Mouse (Mus musculus) B cell, adult 67 days (primary cell): ENCODE data around the gene Sf3b2. TPM values are rescaled to one million over a fixed set of nuclear protein-coding genes. Genes with fewer than 3 reads are reported as not detected.

ENCODE experiments used
- total RNA-seq, 2 experiments: library from RNA; stranded (reverse); gene quantifications; 4 replicates each; pipeline ENCODE4 v1.2.4; 2023

Sf3b2 gene
- total RNA-seq = 100 to 1,000 TPM; 309 to 311 TPM

DNA sequence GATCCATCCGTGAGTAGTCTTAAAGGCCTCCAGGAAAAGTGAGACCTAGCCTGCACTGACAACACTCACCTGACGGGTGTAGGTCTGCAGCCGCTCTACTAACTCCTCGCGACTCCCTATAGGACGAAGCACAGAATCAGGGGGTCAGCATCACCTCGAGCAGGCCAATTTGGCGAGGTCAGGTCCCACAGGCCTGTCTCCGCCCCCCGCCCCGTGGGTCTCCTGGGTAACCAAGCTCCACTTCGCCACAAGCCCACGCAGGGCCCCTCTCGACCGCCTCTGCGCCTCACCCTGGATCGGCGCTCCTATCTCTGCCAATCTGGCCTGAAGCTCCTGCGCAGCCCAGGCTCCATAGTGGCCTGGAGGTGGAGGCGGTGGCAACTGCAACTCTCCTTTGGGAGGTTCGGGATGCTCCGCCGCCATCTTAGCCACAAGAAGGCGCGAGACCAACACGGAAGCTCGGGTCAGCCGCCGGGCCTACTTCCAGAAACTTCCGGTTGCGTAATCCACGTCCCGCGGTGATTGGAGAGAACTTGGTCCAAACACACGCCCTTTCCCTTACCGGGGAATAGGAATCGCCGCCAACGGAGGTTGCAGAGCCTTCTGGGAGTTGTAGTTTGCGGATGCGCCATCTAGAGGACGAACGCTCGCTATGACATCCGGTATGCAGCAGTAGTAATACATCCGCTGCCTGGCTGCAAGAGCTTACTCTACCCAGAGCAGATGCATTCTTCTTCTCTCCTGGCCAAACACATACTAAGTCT, at the start of gene Sf3b2:
TSS of gene Sf3b2 (minus strand) at position 484 of the 764 bp plus-strand sequence.

DNA sequence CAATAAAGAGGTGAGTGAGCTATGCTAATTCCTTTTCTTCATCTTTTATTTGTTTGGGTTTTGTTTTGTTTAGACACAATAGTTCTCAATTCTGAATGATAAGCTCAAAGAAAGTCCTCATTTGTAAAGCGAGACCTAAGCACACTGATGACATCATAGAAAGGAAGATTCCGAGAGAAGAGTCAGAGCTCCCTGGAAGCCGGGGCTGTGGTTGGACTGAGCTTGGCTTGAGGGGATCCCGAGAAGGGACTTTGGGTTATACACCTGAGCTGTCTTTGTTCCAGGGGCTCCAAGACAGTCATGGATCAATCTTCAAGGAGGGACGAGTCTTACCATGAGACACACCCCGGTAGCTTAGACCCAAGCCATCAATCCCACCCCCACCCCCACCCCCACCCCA, 40.2 kb upstream of the Sf3b2 start, which contains the start of gene Catsper1:
TSS of gene Catsper1 (plus strand) at position 301 of the 400 bp plus-strand sequence.

DNA sequence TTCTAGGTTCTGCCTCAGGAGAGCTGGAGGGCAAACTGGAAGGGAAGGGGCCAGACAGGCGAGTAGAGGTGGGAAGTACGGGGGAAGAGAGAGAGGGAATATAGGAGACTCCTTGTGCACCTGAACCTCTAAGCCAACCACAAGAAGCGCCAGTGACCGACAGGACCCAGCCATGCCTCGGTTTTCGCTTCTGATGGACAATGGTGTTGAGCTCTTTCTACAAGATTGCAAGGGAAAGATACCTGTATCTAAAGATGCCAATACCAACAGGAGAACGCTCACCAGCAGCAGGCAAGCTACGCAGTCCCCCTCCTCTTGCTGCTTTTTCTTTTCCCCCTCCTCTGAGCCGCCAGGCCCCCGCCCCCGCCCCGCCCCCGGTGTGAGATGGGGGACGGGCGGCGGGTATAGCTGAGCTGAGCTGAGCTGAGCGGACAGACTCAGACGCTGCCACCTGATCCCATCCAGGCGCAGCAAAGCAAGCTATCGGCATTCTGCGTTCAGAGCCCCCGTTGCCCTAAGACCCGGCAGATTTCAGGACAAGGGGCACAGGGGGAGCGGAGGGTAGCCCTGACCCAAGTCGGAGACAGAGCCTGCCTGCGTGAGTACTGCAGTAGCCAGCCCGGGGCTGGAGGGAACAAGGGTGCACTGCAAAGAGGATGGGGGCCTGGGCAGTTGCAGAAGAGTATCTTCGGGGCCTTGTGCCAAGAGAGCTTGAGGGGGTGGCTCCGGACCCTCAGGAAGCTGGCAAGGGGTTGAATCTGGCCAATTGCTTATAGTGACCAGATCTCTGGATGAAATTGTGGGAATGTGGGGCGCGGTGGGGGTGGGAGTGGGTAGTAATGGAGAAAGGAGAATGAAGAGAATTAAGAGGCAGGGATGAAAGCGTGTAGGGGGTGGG, 2.9 kb upstream of the Sf3b2 start, which contains the start of gene Gal3st3:
TSS of gene Gal3st3 (plus strand) at position 429 of the 898 bp plus-strand sequence.

DNA sequence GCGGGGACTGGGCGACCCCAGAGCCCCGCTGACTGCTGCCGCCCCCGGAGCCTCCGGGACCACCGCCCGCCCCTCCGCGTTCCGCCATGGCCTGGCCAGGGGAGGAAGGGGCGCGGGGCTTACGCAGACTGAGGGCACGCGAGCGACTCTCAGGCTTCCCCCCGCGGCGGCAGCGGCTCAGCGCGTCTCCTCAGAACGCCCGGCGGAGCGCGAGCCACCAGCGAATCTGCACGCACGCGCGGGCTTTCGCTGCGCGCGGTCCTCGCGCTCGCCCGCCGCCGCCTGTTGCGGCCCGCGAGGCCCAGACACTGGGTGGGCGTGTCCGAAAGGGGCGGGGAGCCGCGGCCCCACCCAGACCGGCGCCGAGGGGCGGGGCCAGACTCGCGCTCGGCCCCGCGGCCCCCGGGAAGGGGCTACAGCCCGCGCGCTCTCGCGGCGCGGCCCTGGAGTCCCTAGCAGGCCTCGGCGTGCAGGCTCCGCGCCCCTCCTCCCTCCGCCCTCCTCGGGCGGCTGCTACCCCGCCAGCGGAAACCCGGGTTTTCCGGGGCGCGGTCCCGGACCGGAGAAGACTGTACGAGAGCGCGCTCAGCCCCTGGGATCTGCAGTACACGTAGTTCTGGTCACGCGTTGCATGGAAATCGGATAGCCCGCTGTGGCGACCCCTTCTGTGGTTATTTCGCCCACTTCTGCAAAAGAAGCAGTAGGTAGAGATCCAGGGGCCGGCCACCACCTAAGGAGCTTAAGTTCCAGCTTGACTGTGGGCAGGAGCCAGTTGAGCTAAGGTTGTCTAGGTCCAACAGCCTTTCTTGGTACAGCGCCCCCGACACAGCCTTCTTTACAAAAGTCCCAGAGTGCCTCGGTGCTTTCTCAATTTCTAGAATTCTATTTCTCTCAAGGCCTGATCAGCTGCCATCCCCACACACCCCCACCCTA, 22.2 kb downstream of the Sf3b2 start, which contains the start of gene Pacs1:
TSS of gene Pacs1 (minus strand) at position 319 of the 933 bp plus-strand sequence.

Other genes starting within 250 kb of the Sf3b2 start
- gene Rin1, start 245.0 kb downstream of the Sf3b2 start, total RNA-seq = 1 to 10 TPM; 2.5 to 5.3 TPM
- gene Cd248, start 227.4 kb downstream of the Sf3b2 start, total RNA-seq = not detected
- not detected for gene Tmem151a, start 209.9 kb downstream of the Sf3b2 start, total RNA-seq
- 10 to 100 TPM; 29.3 to 49.9 TPM for gene Yif1a, start 206.9 kb downstream of the Sf3b2 start, total RNA-seq
- 1 to 10 TPM; 1.2 to 2.2 TPM for gene Cnih2, start 196.9 kb downstream of the Sf3b2 start, total RNA-seq
- gene Rab1b, start 188.4 kb downstream of the Sf3b2 start, total RNA-seq = 100 to 1,000 TPM; 102 to 110 TPM
- 10 to 100 TPM; 42.3 to 50.5 TPM for gene Klc2, start 176.9 kb downstream of the Sf3b2 start, total RNA-seq
- gene Pacs1, start 22.3 kb downstream of the Sf3b2 start, total RNA-seq = 10 to 100 TPM; 81.2 to 92.8 TPM
- not detected for gene Gal3st3, start 2.9 kb upstream of the Sf3b2 start, total RNA-seq
- not detected for gene Catsper1, start 40.3 kb upstream of the Sf3b2 start, total RNA-seq
- not detected for gene Cst6, start 54.1 kb upstream of the Sf3b2 start, total RNA-seq
- gene Eif1ad, start 71.3 kb upstream of the Sf3b2 start, total RNA-seq = 10 to 100 TPM; 39.6 to 43.4 TPM
- 10 to 100 TPM; 93.0 to 94.1 TPM for gene Banf1, start 71.7 kb upstream of the Sf3b2 start, total RNA-seq
- 100 to 1,000 TPM; 177 to 198 TPM for gene Sart1, start 93.2 kb upstream of the Sf3b2 start, total RNA-seq
- gene Tsga10ip, start 107.1 kb upstream of the Sf3b2 start, total RNA-seq = not detected
- 100 to 1,000 TPM; 174 to 177 TPM for gene Drap1, start 129.5 kb upstream of the Sf3b2 start, total RNA-seq
- gene AI837181, start 129.7 kb upstream of the Sf3b2 start, total RNA-seq = 10 to 100 TPM; 59.5 to 60.9 TPM
- gene Fosl1, start 152.1 kb upstream of the Sf3b2 start, total RNA-seq = 1 to 10 TPM in 1 of 2 experiments, not detected in 1; 1.3 TPM
- gene Ccdc85b, start 162.4 kb upstream of the Sf3b2 start, total RNA-seq = 1 to 10 TPM; 3.1 to 3.6 TPM
- 100 to 1,000 TPM; 115 to 174 TPM for gene Fibp, start 165.2 kb upstream of the Sf3b2 start, total RNA-seq
- gene Ctsw, start 173.1 kb upstream of the Sf3b2 start, total RNA-seq = 1 to 10 TPM; 2.0 to 3.3 TPM
- gene Efemp2, start 178.5 kb upstream of the Sf3b2 start, total RNA-seq = 1 to 10 TPM in 1 of 2 experiments, not detected in 1; 1.5 TPM
- 10 to 100 TPM; 39.6 to 51.8 TPM for gene Mus81, start 192.9 kb upstream of the Sf3b2 start, total RNA-seq
- 1,000 to 10,000 TPM; 1,245 to 1,301 TPM for gene Cfl1, start 195.0 kb upstream of the Sf3b2 start, total RNA-seq
- gene 1700020D05Rik, start 208.3 kb upstream of the Sf3b2 start, total RNA-seq = 1 to 10 TPM; 3.5 to 4.9 TPM
- gene Snx32, start 215.1 kb upstream of the Sf3b2 start, total RNA-seq = 10 to 100 TPM; 10.4 to 14.2 TPM